Mouse (Mus musculus) spleen, adult 2 months (tissue): Measurements from ENCODE around the gene Rubcn. TPM values are rescaled to one million over a fixed set of nuclear protein-coding genes. Genes with fewer than 3 reads are reported as not detected.

Source experiments
- DNase-seq, 2 experiments: peaks; one replicate each; pipeline versions ENCODE4 v3.0.0 to v3.0.0-alpha.2; 2012 to 2021; ENCODE audit warnings: low spot score in 2 of 2, low read depth in 1 of 2
- H3K27ac ChIP-seq: fragments of 200-500 bp; 2 replicates; pipeline ENCODE4 v1.5.1; 2012; ENCODE audit warnings: low read length, inconsistent platforms; ENCODE audit not compliant: insufficient read depth
- H3K27me3 ChIP-seq: fragments of 200-500 bp; 2 replicates; pipeline ENCODE4 v1.6.1; 2012; ENCODE audit warnings: mild to moderate bottlenecking, moderate library complexity, low read length, inconsistent platforms; ENCODE audit not compliant: control insufficient read depth, insufficient read depth
- H3K36me3 ChIP-seq: fragments of 200-500 bp; 2 replicates; pipeline ENCODE4 v1.6.1; 2012; ENCODE audit warnings: mild to moderate bottlenecking, low read length, inconsistent platforms; ENCODE audit not compliant: control insufficient read depth, insufficient read depth
- H3K4me1 ChIP-seq: fragments of 200-500 bp; 2 replicates; pipeline ENCODE4 v1.6.1; 2011; ENCODE audit warnings: inconsistent platforms; ENCODE audit not compliant: control insufficient read depth, insufficient read depth, insufficient read length
- H3K4me3 ChIP-seq: fragments of 200-500 bp; 2 replicates; pipeline ENCODE4 v1.5.1; 2011; ENCODE audit warnings: mild to moderate bottlenecking, inconsistent platforms; ENCODE audit not compliant: insufficient read depth, insufficient read length; ENCODE audit errors: extremely low read depth
- CTCF ChIP-seq: fragments of 200-500 bp; IDR thresholded peaks from 2 replicates; pipeline ENCODE4 v1.5.1; 2011; ENCODE audit warnings: mild to moderate bottlenecking, inconsistent platforms; ENCODE audit not compliant: insufficient read depth, insufficient read length, insufficient replicate concordance; ENCODE audit errors: extremely low read depth
- POLR2A ChIP-seq: fragments of 200-500 bp; IDR thresholded peaks from 2 replicates; pipeline ENCODE4 v1.6.1; 2011; ENCODE audit warnings: low read depth, low read length, inconsistent platforms
- WGBS: fragments of 180-500 bp; shearing (Covaris S2); methylation state at CpG from one replicate; pipeline ENCODE4 v1.1.7; 2018; 5-methylcytosine and 5-hydroxymethylcytosine counted together
- polyA plus RNA-seq: library from polyadenylated mRNA; depleted of rRNA; stranded (reverse); fragments of >200 nt; gene quantifications from 2 replicates; pipeline ENCODE4 v1.2.3, GENCODE M21; 2012; rRNA removed

Gene Rubcn
- polyA plus RNA-seq, 1 experiment = 74.6 TPM

DNA sequence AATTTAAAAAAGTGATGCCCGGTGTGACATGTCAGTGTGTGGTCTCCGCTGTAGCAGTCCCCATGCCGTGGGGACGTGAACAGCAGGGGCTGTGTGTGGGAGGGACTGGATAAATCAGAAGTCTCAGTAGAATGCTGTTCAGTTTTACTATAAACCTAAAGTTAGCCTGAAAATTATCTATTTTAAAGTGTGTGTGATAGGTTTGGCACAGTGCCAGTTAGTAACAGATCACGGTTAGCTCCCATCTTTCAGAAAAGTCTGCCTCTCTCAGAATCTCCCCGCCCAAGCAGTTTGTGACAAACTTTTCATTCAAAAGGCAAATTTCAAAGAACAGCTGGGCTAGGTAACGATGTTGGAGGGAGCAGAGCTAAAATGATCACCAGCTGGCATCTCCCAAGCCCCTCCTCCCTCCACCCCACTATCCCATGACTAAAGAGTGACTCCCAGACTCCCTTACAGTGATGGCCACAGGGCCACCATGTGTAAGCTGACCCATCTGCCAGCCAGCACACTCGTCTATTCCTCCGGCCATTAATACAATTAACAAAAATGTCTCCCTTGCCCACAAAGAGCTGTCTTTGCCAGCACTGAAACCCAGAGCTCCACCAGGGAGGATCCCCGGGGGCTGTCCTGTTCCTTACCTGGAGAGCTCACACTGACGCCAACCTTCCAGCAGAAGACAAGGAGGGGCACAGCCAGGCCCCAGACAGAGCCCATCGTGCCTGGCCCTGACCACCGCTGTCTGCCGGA lies 80.7 kb downstream of the Rubcn start:
- no peaks in the 10 kb centered on the region for H3K27me3 ChIP-seq
- 79% methylated on average over 14 of the region's 14 CpGs for WGBS
- H3K4me1 ChIP-seq = no peaks in the 10 kb centered on the region; the same call in 1 of the 2 replicates
- no peak for DNase-seq
- H3K36me3 ChIP-seq = no peaks in the 10 kb centered on the region
- no peak overlapping the region for H3K4me3 ChIP-seq
- TF ChIP-seq CTCF = no peak
- no peak for TF ChIP-seq POLR2A
- H3K27ac ChIP-seq = no peak overlapping the region

DNA sequence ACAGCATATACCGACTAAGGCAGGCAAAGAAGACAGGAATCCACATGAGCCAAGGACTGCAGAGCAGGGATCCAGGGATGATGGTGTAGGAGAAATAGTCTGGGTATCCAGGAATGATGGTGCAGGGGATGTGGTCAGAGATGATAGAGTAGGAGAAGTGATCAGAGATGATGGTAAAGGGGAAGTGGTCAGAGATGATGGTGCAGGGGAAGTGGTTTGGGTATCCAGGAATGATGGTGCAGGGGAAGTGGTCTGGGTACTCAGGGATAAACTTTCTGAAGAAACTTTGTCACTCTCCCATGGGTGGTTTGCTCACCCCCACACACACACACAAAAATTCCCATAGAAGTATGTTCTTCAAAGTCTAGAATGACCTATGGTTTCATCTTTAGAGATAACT lies 82.4 kb downstream of the Rubcn start:
- Histone ChIP-seq H3K4me1 (no peaks in the 10 kb centered on the region; the same call in 1 of the 2 replicates), H3K4me3 (no peak overlapping the region), H3K36me3 (no peaks in the 10 kb centered on the region), H3K27ac (no peak overlapping the region), H3K27me3 (no peaks in the 10 kb centered on the region)
- DNase-seq = no peak
- WGBS = 79% methylated on average over 1 of the region's 1 CpGs
- no peak for TF ChIP-seq POLR2A
- TF ChIP-seq CTCF = no peak

DNA sequence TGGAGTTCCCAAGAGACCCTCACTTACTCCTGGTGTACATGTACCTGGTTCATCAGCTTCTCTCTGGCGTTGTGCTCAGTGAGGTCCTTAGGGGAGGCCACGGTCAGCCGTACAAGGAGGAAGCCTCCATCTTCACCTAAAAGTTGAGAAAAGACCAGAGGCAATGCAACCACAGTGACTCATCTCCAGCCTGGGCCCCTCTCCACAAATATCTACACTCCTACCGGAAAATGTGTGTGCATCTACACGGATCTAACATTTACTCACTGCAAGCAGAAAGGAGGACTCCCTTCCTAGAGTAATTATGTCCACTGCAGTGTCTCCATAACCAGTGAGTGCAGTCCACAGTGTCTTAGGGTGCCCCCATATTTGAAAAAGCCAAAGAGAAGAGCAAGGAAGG lies 87.5 kb downstream of the Rubcn start:
- DNase-seq = no peak
- Histone ChIP-seq H3K4me3 (no peak overlapping the region), H3K4me1 (no peaks in the 10 kb centered on the region), H3K36me3 (no peaks in the 10 kb centered on the region), H3K27me3 (no peaks in the 10 kb centered on the region), H3K27ac (no peak overlapping the region)
- 91% methylated on average over 5 of the region's 5 CpGs for WGBS
- TF ChIP-seq CTCF = no peak
- TF ChIP-seq POLR2A = no peak

DNA sequence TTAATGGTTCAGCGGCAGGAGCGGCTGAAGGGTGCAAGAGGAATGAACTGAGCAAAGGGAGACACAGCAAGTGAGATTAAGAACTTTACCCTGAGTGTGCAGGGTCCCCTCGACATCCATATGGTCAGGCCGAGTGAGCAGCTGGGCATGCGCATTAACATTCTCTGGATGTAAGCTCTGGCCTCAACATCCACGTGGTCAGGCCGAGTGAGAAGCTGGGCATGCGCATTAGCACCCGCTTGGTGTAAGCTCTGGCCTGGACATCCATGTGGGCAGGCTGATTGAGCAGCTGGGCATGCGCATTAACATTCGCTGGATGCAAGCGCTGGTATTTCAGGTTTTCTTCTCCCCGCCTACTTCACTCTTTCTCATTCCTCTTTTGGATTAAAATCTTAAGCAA lies 92.7 kb downstream of the Rubcn start:
- WGBS = 89% methylated on average over 13 of the region's 13 CpGs
- H3K27ac ChIP-seq = no peak overlapping the region
- no peak for TF ChIP-seq POLR2A
- no peak for TF ChIP-seq CTCF
- no peaks in the 10 kb centered on the region for H3K4me1 ChIP-seq
- DNase-seq = no peak
- no peak overlapping the region for H3K4me3 ChIP-seq
- H3K36me3 ChIP-seq = no peaks in the 10 kb centered on the region
- H3K27me3 ChIP-seq = no peaks in the 10 kb centered on the region

DNA sequence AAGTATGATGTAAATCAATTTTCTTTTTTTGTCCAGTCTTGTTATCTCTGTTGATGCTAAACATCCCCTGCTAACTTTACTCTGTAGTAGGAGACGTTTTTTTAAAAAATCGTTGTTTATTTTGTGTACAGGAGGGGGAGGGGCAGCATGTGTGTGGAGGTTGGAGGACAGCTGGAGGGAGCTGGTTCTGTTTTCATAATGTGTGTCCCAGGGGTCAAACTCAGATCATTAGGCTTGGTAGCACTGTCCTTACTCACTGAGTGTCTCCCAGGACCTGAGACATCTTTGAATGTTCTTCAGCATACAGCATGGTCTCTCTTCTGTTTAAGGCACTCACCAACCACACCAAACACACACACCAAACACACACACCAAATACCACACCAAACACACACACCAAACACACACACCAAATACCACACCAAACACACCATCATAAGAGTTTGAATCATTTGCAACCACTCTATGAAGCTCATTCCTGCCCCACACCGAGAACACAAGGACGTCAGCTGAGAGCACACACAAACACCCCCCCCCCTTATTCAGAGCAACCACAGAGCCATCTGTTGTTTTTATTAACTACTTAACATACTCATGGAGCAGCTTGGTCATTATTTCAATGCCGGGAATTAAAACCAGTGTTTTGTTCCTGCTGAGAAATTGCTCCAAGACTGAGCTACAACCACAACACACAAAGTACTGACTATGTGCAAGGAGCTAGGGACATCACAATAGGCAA lies 94.1 kb downstream of the Rubcn start:
- H3K36me3 ChIP-seq = no peaks in the 10 kb centered on the region
- H3K27ac ChIP-seq = no peak overlapping the region
- TF ChIP-seq CTCF (no peak), POLR2A (no peak)
- no peak for DNase-seq
- H3K27me3 ChIP-seq = no peaks in the 10 kb centered on the region
- no peaks in the 10 kb centered on the region for H3K4me1 ChIP-seq
- H3K4me3 ChIP-seq = no peak overlapping the region
- WGBS = 64% methylated on average over 5 of the region's 5 CpGs

DNA sequence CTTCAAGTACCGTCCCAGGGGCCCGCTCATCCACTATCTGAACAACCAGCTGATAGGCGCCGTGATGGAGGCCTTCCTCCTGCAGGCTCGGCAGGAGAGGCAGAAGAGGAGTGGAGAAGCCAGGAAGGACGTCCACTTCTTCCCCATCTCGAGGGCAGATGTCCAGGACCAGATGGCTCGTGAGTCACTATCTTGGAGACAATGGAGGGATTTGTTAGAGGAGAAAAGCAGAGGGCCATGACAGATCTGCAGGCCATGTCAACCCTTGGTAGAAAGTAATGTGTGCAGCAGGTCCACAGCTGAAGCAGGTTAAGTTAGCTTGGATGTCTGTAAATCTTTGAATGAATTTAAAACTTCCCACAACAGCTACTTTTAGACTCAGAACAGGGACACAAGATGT lies 98.6 kb downstream of the Rubcn start:
- no peak overlapping the region for H3K4me3 ChIP-seq
- H3K36me3 ChIP-seq = no peaks in the 10 kb centered on the region
- no peaks in the 10 kb centered on the region for H3K27me3 ChIP-seq
- no peak for DNase-seq
- TF ChIP-seq CTCF (no peak), POLR2A (no peak)
- H3K27ac ChIP-seq = no peak overlapping the region
- no peaks in the 10 kb centered on the region for H3K4me1 ChIP-seq
- WGBS = 84% methylated on average over 8 of the region's 8 CpGs

DNA sequence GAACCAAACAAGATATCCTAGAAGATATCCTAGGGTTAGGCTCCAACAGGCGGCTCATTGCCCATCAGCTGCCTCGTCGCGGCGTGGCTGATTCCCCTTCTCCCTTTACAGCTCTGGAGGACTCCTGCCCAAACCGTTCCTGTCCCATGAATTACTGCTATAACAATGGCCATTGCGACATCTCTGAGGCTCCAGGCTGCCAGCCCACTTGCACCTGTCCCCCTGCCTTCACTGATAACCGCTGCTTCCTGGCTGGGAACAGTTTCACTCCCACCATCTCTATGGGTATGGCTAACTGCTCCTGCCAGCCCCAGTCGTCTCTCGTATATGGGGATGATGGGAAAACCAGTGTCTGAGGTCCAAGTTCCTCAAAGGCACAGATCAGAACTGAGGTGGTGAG lies 100.9 kb downstream of the Rubcn start:
- no peak for DNase-seq
- H3K27me3 ChIP-seq = no peaks in the 10 kb centered on the region
- TF ChIP-seq CTCF (no peak), POLR2A (no peak)
- H3K36me3 ChIP-seq = no peaks in the 10 kb centered on the region
- H3K4me3 ChIP-seq = no peak overlapping the region
- H3K4me1 ChIP-seq = no peaks in the 10 kb centered on the region
- 46% methylated on average over 10 of the region's 10 CpGs for WGBS
- no peak overlapping the region for H3K27ac ChIP-seq

Other genes starting within 250 kb of the Rubcn start
- gene Tnk2, start 233.9 kb downstream of the Rubcn start, polyA plus RNA-seq = 109 and 137 TPM in 2 replicates
- 0.06 and 0.07 TPM in 2 replicates for gene Muc4, start 141.9 kb downstream of the Rubcn start, polyA plus RNA-seq
- not detected in 2 replicates for gene Muc20, start 80.3 kb downstream of the Rubcn start, polyA plus RNA-seq
- not detected in 2 replicates for gene Smbd1, start 67.3 kb downstream of the Rubcn start, polyA plus RNA-seq
- 3.7 and 4.1 TPM in 2 replicates for gene Fyttd1, start 266 bp downstream of the Rubcn start, polyA plus RNA-seq
- 16.9 and 20.1 TPM in 2 replicates for gene Lrch3, start 36.3 kb upstream of the Rubcn start, polyA plus RNA-seq
- 0.02 and 0.05 TPM in 2 replicates for gene Iqcg, start 178.5 kb upstream of the Rubcn start, polyA plus RNA-seq
- gene Rpl35a, start 178.7 kb upstream of the Rubcn start, polyA plus RNA-seq = 198 and 203 TPM in 2 replicates
- 0.53 and 1.3 TPM in 2 replicates for gene Lmln, start 184.8 kb upstream of the Rubcn start, polyA plus RNA-seq